Mouse (Mus musculus) embryo, embryonic 11 days (tissue): ENCODE measurements around the gene Igfbpl1.

Experiments used
- DNase-seq: peaks from one replicate; pipeline ENCODE4 v3.0.0-alpha.2; 2015

Igfbpl1 gene

GRCm38 (mm10) chr4:45821995-45822394 is 4.7 kb downstream of the Igfbpl1 start:
- no peak for DNase-seq

GRCm38 (mm10) chr4:45820074-45820830 is 6.5 kb downstream of the Igfbpl1 start:
- peak; percentile 72 for DNase-seq

- peak; percentile 82 for DNase-seq
These were observed 7.4 kb downstream of the Igfbpl1 start for GRCm38 (mm10) chr4:45819208-45819931.

- DNase-seq, result no peak
These were observed 7.9 kb downstream of the Igfbpl1 start for GRCm38 (mm10) chr4:45818814-45819207.

- peak; percentile 83 for DNase-seq
These were observed 11.2 kb downstream of the Igfbpl1 start for GRCm38 (mm10) chr4:45815542-45815941.

GRCm38 (mm10) chr4:45811250-45811649 is 15.5 kb downstream of the Igfbpl1 start:
- no peak for DNase-seq

GRCm38 (mm10) chr4:45808034-45808433 is 18.7 kb downstream of the Igfbpl1 start:
- no peak for DNase-seq

GRCm38 (mm10) chr4:45802900-45803299 is 23.8 kb downstream of the Igfbpl1 start:
- no peak for DNase-seq

GRCm38 (mm10) chr4:45799956-45800537 is 26.7 kb downstream of the Igfbpl1 start:
- DNase-seq, result no peak

- DNase-seq, result peak; percentile 88
These were observed 27.8 kb downstream of the Igfbpl1 start, which contains the start of gene Aldh1b1 for GRCm38 (mm10) chr4:45798964-45799363. Gene Aldh1b1, plus strand, starts transcription at chr4:45799022.

GRCm38 (mm10) chr4:45796760-45797159 is 30.0 kb downstream of the Igfbpl1 start:
- DNase-seq, result no peak

GRCm38 (mm10) chr4:45795191-45795811 is 31.4 kb downstream of the Igfbpl1 start:
- DNase-seq, result peak; percentile 72

- DNase-seq, result no peak
These were observed 36.7 kb downstream of the Igfbpl1 start for GRCm38 (mm10) chr4:45790018-45790417.

- DNase-seq, result peak; percentile 26
These were observed 37.3 kb downstream of the Igfbpl1 start for GRCm38 (mm10) chr4:45789263-45789958.

GRCm38 (mm10) chr4:45788446-45789081 is 38.2 kb downstream of the Igfbpl1 start:
- no peak for DNase-seq

- no peak for DNase-seq
These were observed 40.0 kb downstream of the Igfbpl1 start for GRCm38 (mm10) chr4:45786674-45787073.

- DNase-seq, result no peak
These were observed 40.8 kb downstream of the Igfbpl1 start for GRCm38 (mm10) chr4:45785959-45786358.

- no peak for DNase-seq
These were observed 43.1 kb downstream of the Igfbpl1 start for GRCm38 (mm10) chr4:45783671-45784070.

GRCm38 (mm10) chr4:45771619-45772018 is 55.1 kb downstream of the Igfbpl1 start:
- peak; percentile 88 for DNase-seq

GRCm38 (mm10) chr4:45771173-45771572 is 55.5 kb downstream of the Igfbpl1 start:
- DNase-seq, result no peak

GRCm38 (mm10) chr4:45770638-45771033 is 56.1 kb downstream of the Igfbpl1 start:
- peak; percentile 21 for DNase-seq
